Mouse (Mus musculus) c-Kit-positive CD71-negative TER-119-negative erythroid progenitor cells, embryonic 14.5 days (primary cell): Measurements from ENCODE around the gene Gm45208.
"Not testable (repeated sequence)": the region's sequence is repeated elsewhere in the genome, so short reads cannot be mapped to it uniquely, and the experiment has no call there.

Experiments used
- DNase-seq: peaks from one replicate; pipeline ENCODE4 v3.0.0-alpha.2; 2013; ENCODE audit warnings: low read depth

The Gm45208 gene

GRCm38 (mm10) chrX:7728215-7728921, 6.3 kb downstream of the Gm45208 start, which contains the start of gene Praf2:
Gene Praf2 (plus strand): TSS chrX:7728439.
- peak; percentile 58 for DNase-seq

GRCm38 (mm10) chrX:7728922-7729265, 6.8 kb downstream of the Gm45208 start:
- no peak for DNase-seq

- DNase-seq, result peak; percentile 60
These were observed 11.6 kb downstream of the Gm45208 start for GRCm38 (mm10) chrX:7733571-7734156.

- no peak for DNase-seq
These were observed 17.5 kb downstream of the Gm45208 start for GRCm38 (mm10) chrX:7739336-7740081.

- DNase-seq, result no peak
These were observed 18.2 kb downstream of the Gm45208 start for GRCm38 (mm10) chrX:7740082-7740819.

GRCm38 (mm10) chrX:7741103-7741502, 19.1 kb downstream of the Gm45208 start:
- DNase-seq, result no peak

- DNase-seq, result no peak
These were observed 21.4 kb downstream of the Gm45208 start for GRCm38 (mm10) chrX:7743470-7743869.

GRCm38 (mm10) chrX:7744940-7745339, 22.9 kb downstream of the Gm45208 start:
- no peak for DNase-seq

- no peak for DNase-seq
These were observed 23.4 kb downstream of the Gm45208 start for GRCm38 (mm10) chrX:7745429-7745828.

- DNase-seq, result no peak
These were observed 28.5 kb downstream of the Gm45208 start, which contains the start of gene Ccdc120 for GRCm38 (mm10) chrX:7750432-7751116. Gene Ccdc120 (minus strand): TSS chrX:7750905.

- not testable (repeated sequence) for DNase-seq
These were observed 31.6 kb downstream of the Gm45208 start for GRCm38 (mm10) chrX:7753627-7754026.

GRCm38 (mm10) chrX:7762137-7762920, 40.3 kb downstream of the Gm45208 start, which contains the start of gene Tfe3:
Gene Tfe3 (plus strand): TSS chrX:7762560.
- DNase-seq, result peak; percentile 72

- DNase-seq, result no peak
These were observed 40.8 kb downstream of the Gm45208 start for GRCm38 (mm10) chrX:7762921-7763197.

- DNase-seq, result no peak
These were observed 41.8 kb downstream of the Gm45208 start for GRCm38 (mm10) chrX:7763631-7764393.

GRCm38 (mm10) chrX:7764657-7765280, 42.7 kb downstream of the Gm45208 start:
- DNase-seq, result no peak

GRCm38 (mm10) chrX:7765281-7765670, 43.2 kb downstream of the Gm45208 start:
- no peak for DNase-seq

GRCm38 (mm10) chrX:7765764-7766163, 43.7 kb downstream of the Gm45208 start:
- peak; percentile 42 for DNase-seq

GRCm38 (mm10) chrX:7769302-7770017, 47.4 kb downstream of the Gm45208 start:
- DNase-seq, result no peak

- DNase-seq, result no peak
These were observed 50.7 kb downstream of the Gm45208 start for GRCm38 (mm10) chrX:7772766-7773165.
